Mouse (Mus musculus) right cerebral cortex, postnatal 10 days (tissue): ENCODE measurements around the gene Rrp12.

Experiments used
- DNase-seq, 2 experiments: peaks; one replicate each; pipeline ENCODE4 v3.0.0; 2021; ENCODE audit warnings: low spot score in 2 of 2

Rrp12 gene

DNA sequence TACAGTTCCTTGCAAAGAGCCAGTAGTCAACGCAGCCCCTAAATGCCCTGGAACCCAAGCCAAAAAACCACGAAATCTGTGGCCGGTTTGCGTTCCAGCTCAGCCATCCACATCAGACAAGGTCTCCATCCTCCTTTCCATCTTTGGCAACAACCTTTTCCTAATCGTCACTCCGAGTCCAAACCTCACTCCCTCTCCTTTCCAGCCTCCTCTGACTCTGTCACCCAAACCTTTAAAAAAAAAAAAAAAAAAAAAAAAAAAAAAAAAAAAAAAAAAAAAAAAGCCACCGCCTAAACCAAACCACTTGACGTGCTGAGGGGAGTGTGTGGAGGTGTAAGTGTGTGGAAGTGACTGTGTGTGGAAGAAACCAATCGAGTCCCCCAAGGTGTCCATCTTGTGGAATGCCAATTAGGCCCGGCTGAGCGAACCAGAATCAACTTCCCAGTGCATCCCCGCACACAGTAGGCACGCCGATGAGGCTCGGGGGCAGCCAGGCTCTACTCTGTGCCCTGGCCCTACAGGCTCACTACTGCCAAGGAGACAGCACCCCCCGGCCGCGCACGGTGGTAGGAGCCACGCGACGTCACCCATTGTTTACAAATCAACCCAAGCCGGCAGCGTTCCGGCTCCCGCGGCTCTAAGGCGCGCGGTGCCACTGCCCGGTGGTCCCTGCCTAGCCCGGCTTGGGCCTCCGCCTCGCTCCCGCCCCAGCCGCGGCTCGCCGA lies 66.4 kb downstream of the Rrp12 start, which contains the start of gene Frat1:
Gene Frat1 (plus strand): TSS at position 590 of the 725 bp plus-strand sequence.
- peak; percentile 91 to 95 for DNase-seq

DNA sequence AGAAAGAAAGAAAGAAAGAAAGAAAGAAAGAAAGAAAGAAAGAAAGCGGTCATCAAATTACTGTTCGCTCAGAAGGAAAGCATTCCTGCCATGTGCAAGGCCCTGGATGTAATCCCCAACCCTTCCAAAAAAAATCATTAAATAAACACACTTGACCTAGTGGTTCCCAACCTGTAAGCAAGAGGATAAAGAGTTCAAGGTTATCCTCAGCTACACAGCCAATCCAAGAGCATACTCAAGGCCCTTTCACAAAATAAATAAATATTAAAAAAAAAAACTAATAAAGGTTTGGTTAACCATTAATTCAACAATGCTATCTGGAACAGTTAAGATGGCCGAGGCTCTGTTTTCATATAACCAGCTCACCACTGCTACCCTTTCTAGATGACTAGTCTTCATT lies 67.0 kb downstream of the Rrp12 start:
- DNase-seq, result no peak

DNA sequence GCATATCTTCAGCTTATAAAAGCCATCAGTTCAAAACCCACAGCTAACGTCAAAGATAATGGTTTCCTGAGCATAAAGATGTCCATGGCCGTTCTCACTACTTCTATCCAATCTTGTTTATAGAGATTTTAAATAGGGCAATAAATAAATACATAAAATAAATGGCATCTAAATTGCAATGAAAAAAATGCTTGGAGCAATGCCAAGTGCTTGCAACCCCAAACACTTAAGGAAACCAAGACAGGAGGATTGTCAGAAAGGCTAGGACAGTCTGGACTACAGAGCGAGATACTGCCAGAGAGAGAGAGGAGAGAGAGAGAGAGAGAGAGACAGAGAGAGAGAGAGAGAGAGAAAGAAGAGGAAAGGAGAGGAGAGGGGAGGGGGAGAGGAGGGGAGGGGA lies 69.4 kb downstream of the Rrp12 start:
- no peak for DNase-seq

DNA sequence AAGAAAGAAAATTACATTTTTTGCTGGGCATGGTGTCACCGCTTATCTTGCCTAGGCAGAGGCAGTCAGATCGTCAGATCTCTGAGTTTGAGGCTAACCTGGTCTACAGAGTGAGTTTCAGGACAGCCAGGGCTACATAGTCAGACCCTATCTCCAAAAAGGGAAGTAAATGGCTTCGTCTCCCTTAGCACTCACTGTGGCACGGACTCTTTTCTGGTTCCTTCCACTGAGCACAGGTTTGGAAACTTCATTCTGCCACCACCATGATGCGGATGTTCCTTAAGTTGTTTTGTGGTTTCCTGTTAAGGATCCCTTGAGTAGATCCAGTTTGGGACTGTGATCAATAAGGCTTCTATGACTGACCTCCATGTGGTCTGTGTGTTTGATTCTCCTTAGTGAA lies 71.0 kb downstream of the Rrp12 start:
- no peak for DNase-seq

- DNase-seq, result no peak
Observed at GRCm38 (mm10) chr19:41822589-41822988, 73.4 kb downstream of the Rrp12 start.

- DNase-seq, result no peak
Observed at GRCm38 (mm10) chr19:41821436-41821835, 74.5 kb downstream of the Rrp12 start.

DNA sequence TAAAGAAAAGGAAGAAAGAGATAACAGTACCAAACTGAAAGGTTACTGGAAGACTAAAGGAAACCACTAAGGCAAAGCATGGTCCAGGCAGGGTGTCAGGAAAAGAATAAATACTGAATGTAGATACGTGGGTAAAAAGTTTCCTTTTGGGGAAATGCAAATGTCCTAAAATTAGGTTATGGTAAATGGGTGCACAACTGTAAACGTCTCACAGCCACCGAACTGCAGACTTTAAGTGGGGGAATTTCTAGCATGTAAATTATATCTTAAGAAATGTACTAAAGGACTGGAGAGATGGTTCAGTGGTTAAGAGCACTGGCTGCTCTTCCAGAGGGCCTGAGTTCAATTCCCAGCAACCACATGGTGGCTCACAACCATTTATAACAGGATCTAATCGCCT lies 77.2 kb downstream of the Rrp12 start:
- DNase-seq, result no peak

DNA sequence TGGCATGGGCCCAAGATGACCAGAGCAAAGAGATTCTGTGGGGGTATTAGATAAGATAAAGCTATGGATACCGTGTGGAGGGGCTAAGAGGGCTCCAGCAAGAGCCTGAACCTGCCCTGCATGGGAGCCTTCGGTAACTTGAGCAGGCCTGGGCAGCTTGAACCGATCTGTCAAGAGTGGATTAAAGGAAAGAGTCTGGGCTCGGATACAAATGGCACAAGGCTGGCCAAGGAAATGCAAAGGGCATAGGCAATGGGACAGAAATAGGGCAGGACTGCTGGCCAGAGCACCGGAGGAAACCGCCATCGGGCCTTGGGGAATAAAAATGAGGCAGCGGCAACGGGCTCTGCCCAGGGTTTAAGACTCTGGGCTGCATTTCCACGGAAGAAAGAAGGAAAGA lies 78.6 kb downstream of the Rrp12 start:
- no peak for DNase-seq

GRCm38 (mm10) chr19:41816915-41817314 lies 79.1 kb downstream of the Rrp12 start:
- no peak for DNase-seq

GRCm38 (mm10) chr19:41816410-41816809 lies 79.6 kb downstream of the Rrp12 start:
- no peak for DNase-seq

DNA sequence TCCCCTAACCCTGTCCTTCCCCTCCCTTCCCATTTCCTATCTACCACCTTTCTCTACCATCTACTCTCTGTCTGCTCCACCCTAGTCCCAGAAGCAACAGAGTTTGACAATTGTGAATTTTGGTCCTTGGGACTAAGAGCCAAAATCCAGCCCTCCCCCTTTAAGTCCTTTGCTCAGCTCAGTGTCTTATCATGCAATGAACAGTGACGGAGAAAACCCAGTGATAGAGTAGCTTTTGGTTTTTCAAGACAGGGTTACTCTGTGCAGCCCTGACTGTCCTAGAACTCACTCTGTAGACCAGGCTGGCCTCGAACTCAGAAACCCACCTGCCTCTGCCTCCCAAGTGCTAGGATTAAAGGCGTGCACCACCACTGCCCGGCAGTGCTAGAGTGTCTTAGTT lies 82.6 kb downstream of the Rrp12 start:
- no peak for DNase-seq
